Mouse (Mus musculus): ENCODE results near the gene Rad51d. TPM values are rescaled to one million over a fixed set of nuclear protein-coding genes. Genes with fewer than 3 reads are reported as not detected.

Gene Rad51d
- polyA plus RNA-seq, 1 experiment = 25.8 TPM

- H3K9ac ChIP-seq (ENCODE audit: low read depth, poor library complexity, severe bottlenecking) = no peak overlapping the region
- TF ChIP-seq POLR2A (IDR thresholded peaks at IDR 0.05; ENCODE audit: insufficient read depth, low read length) = no peak
- no peak for TF ChIP-seq EP300 (IDR thresholded peaks at IDR 0.05; ENCODE audit: insufficient read depth, low read depth, low read length)
- no peak for TF ChIP-seq CTCF (IDR thresholded peaks at IDR 0.05; ENCODE audit: low read depth, low read length)
Measured at GRCm38 (mm10) chr11:82865957-82866356, 24.5 kb downstream of the Rad51d start.

DNA sequence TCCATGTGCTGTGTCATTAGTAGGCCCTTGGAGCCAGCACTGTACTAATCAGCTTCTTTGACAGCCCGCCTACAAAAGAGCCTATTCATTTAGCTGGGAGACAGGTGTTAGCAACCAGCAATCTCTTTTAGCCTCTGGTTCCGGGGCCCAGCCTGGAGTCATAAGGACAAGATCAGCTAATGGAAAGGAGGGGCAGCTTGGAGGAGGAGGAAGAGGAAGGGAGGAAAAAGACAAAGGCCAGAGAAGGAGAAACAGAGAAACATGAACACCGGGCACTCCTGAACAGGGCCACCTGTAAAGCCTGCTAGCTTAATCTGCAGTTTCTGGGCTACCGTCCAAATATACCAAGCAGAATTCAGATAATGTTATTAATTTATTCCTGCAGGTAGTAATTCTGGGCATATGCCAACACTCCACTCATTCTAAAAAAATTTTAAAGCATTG is 26.9 kb downstream of the Rad51d start:
- no peak overlapping the region for H3K9ac ChIP-seq (ENCODE audit: low read depth, poor library complexity, severe bottlenecking)
- H3K36me3 ChIP-seq (ENCODE audit: control insufficient read depth, insufficient read depth, low read length, poor library complexity, severe bottlenecking) = no peaks in the 10 kb centered on the region; the same call in 1 of the 2 replicates
- no peaks in the 10 kb centered on the region for H3K9me3 ChIP-seq (replicated peaks; ENCODE audit: control insufficient read depth, insufficient read depth, low read length, poor library complexity, severe bottlenecking)
- H3K27me3 ChIP-seq (ENCODE audit: control insufficient read depth, insufficient read depth, low read length, poor library complexity, severe bottlenecking) = no peaks in the 10 kb centered on the region
- TF ChIP-seq CTCF (IDR thresholded peaks at IDR 0.05; ENCODE audit: low read depth, low read length) = no peak
- TF ChIP-seq POLR2A (IDR thresholded peaks at IDR 0.05; ENCODE audit: insufficient read depth, low read length) = no peak
- no peak for TF ChIP-seq EP300 (IDR thresholded peaks at IDR 0.05; ENCODE audit: insufficient read depth, low read depth, low read length)
- H3K27ac ChIP-seq (ENCODE audit: insufficient read depth, low read length) = no peak overlapping the region
- H3K4me1 ChIP-seq (ENCODE audit: control insufficient read depth, insufficient read depth, low read length) = peaks cover 2% of the 10 kb centered on the region
- H3K4me3 ChIP-seq (ENCODE audit: low read depth, low read length) = no peak overlapping the region

More at GRCm38 (mm10) chr11:82865957-82866356, 24.5 kb downstream of the Rad51d start:
- H3K4me1 ChIP-seq (ENCODE audit: control insufficient read depth, insufficient read depth, low read length) = no peaks in the 10 kb centered on the region
- no peak overlapping the region for H3K27ac ChIP-seq (ENCODE audit: insufficient read depth, low read length)
- no peaks in the 10 kb centered on the region for H3K9me3 ChIP-seq (replicated peaks; ENCODE audit: control insufficient read depth, insufficient read depth, low read length, poor library complexity, severe bottlenecking)
- H3K36me3 ChIP-seq (ENCODE audit: control insufficient read depth, insufficient read depth, low read length, poor library complexity, severe bottlenecking) = no peaks in the 10 kb centered on the region; the same call in 1 of the 2 replicates
- H3K4me3 ChIP-seq (ENCODE audit: low read depth, low read length) = no peak overlapping the region
- H3K27me3 ChIP-seq (ENCODE audit: control insufficient read depth, insufficient read depth, low read length, poor library complexity, severe bottlenecking) = no peaks in the 10 kb centered on the region

- TF ChIP-seq POLR2A (IDR thresholded peaks at IDR 0.05; ENCODE audit: insufficient read depth, low read length) = no peak
- TF ChIP-seq EP300 (IDR thresholded peaks at IDR 0.05; ENCODE audit: insufficient read depth, low read depth, low read length) = no peak
- TF ChIP-seq CTCF (IDR thresholded peaks at IDR 0.05; ENCODE audit: low read depth, low read length) = no peak
- no peak overlapping the region for H3K27ac ChIP-seq (ENCODE audit: insufficient read depth, low read length)
- H3K9me3 ChIP-seq (replicated peaks; ENCODE audit: control insufficient read depth, insufficient read depth, low read length, poor library complexity, severe bottlenecking) = no peaks in the 10 kb centered on the region
- no peaks in the 10 kb centered on the region for H3K27me3 ChIP-seq (ENCODE audit: control insufficient read depth, insufficient read depth, low read length, poor library complexity, severe bottlenecking)
- peaks cover 2% of the 10 kb centered on the region for H3K4me1 ChIP-seq (ENCODE audit: control insufficient read depth, insufficient read depth, low read length)
- H3K4me3 ChIP-seq (ENCODE audit: low read depth, low read length) = no peak overlapping the region
- H3K9ac ChIP-seq (ENCODE audit: low read depth, poor library complexity, severe bottlenecking) = no peak overlapping the region
- H3K36me3 ChIP-seq (ENCODE audit: control insufficient read depth, insufficient read depth, low read length, poor library complexity, severe bottlenecking) = no peaks in the 10 kb centered on the region; the same call in 1 of the 2 replicates
Measured at GRCm38 (mm10) chr11:82863059-82863458, 27.4 kb downstream of the Rad51d start.

DNA sequence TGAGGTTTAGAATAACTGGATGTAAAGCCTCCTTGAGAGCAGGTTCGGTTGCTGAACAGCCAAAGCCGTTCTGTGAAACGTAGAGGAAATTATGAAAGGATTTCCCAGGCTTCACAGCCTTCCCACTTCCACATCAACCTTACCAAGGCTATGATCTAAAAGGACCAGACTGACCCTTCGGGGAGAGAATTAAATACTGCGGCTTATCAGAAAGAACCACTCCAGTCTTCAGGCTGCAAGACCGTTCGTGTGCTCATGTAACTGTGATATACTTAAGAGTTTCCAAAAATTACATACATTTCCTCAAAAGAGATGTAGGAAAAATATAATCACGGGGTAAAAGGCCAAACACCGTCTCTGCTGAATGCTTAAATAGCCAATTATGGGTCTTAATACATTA is 27.8 kb downstream of the Rad51d start:
- H3K9me3 ChIP-seq (replicated peaks; ENCODE audit: control insufficient read depth, insufficient read depth, low read length, poor library complexity, severe bottlenecking) = no peaks in the 10 kb centered on the region
- TF ChIP-seq CTCF (IDR thresholded peaks at IDR 0.05; ENCODE audit: low read depth, low read length) = no peak
- TF ChIP-seq EP300 (IDR thresholded peaks at IDR 0.05; ENCODE audit: insufficient read depth, low read depth, low read length) = no peak
- no peak for TF ChIP-seq POLR2A (IDR thresholded peaks at IDR 0.05; ENCODE audit: insufficient read depth, low read length)
- no peak overlapping the region for H3K9ac ChIP-seq (ENCODE audit: low read depth, poor library complexity, severe bottlenecking)
- H3K27ac ChIP-seq (ENCODE audit: insufficient read depth, low read length) = no peak overlapping the region
- no peaks in the 10 kb centered on the region; the same call in 1 of the 2 replicates for H3K36me3 ChIP-seq (ENCODE audit: control insufficient read depth, insufficient read depth, low read length, poor library complexity, severe bottlenecking)
- no peaks in the 10 kb centered on the region for H3K27me3 ChIP-seq (ENCODE audit: control insufficient read depth, insufficient read depth, low read length, poor library complexity, severe bottlenecking)
- H3K4me1 ChIP-seq (ENCODE audit: control insufficient read depth, insufficient read depth, low read length) = peaks cover 2% of the 10 kb centered on the region
- no peak overlapping the region for H3K4me3 ChIP-seq (ENCODE audit: low read depth, low read length)

GRCm38 (mm10) chr11:82861558-82861957 is 28.9 kb downstream of the Rad51d start:
- no peak overlapping the region for H3K4me3 ChIP-seq (ENCODE audit: low read depth, low read length)
- no peak overlapping the region for H3K9ac ChIP-seq (ENCODE audit: low read depth, poor library complexity, severe bottlenecking)
- H3K27me3 ChIP-seq (ENCODE audit: control insufficient read depth, insufficient read depth, low read length, poor library complexity, severe bottlenecking) = no peaks in the 10 kb centered on the region
- peaks cover 2% of the 10 kb centered on the region for H3K4me1 ChIP-seq (ENCODE audit: control insufficient read depth, insufficient read depth, low read length)
- H3K27ac ChIP-seq (ENCODE audit: insufficient read depth, low read length) = no peak overlapping the region
- no peaks in the 10 kb centered on the region; the same call in 1 of the 2 replicates for H3K36me3 ChIP-seq (ENCODE audit: control insufficient read depth, insufficient read depth, low read length, poor library complexity, severe bottlenecking)
- no peaks in the 10 kb centered on the region for H3K9me3 ChIP-seq (replicated peaks; ENCODE audit: control insufficient read depth, insufficient read depth, low read length, poor library complexity, severe bottlenecking)
- TF ChIP-seq CTCF (IDR thresholded peaks at IDR 0.05; ENCODE audit: low read depth, low read length) (no peak), EP300 (IDR thresholded peaks at IDR 0.05; ENCODE audit: insufficient read depth, low read depth, low read length) (no peak), POLR2A (IDR thresholded peaks at IDR 0.05; ENCODE audit: insufficient read depth, low read length) (no peak)

- no peak overlapping the region for H3K9ac ChIP-seq (ENCODE audit: low read depth, poor library complexity, severe bottlenecking)
- H3K4me1 ChIP-seq (ENCODE audit: control insufficient read depth, insufficient read depth, low read length) = peaks cover 2% of the 10 kb centered on the region
- H3K27ac ChIP-seq (ENCODE audit: insufficient read depth, low read length) = no peak overlapping the region
- no peaks in the 10 kb centered on the region for H3K27me3 ChIP-seq (ENCODE audit: control insufficient read depth, insufficient read depth, low read length, poor library complexity, severe bottlenecking)
- no peaks in the 10 kb centered on the region; the same call in 1 of the 2 replicates for H3K36me3 ChIP-seq (ENCODE audit: control insufficient read depth, insufficient read depth, low read length, poor library complexity, severe bottlenecking)
- TF ChIP-seq EP300 (IDR thresholded peaks at IDR 0.05; ENCODE audit: insufficient read depth, low read depth, low read length) = no peak
- no peak for TF ChIP-seq POLR2A (IDR thresholded peaks at IDR 0.05; ENCODE audit: insufficient read depth, low read length)
- no peak for TF ChIP-seq CTCF (IDR thresholded peaks at IDR 0.05; ENCODE audit: low read depth, low read length)
- no peak overlapping the region for H3K4me3 ChIP-seq (ENCODE audit: low read depth, low read length)
- H3K9me3 ChIP-seq (replicated peaks; ENCODE audit: control insufficient read depth, insufficient read depth, low read length, poor library complexity, severe bottlenecking) = no peaks in the 10 kb centered on the region
Measured at GRCm38 (mm10) chr11:82860759-82861158, 29.7 kb downstream of the Rad51d start.

Data from ES-Bruce4 (cell line).